Mouse (Mus musculus) bone marrow, adult 2 months (tissue): ENCODE results near the gene Cspg4. TPM values are rescaled to one million over a fixed set of nuclear protein-coding genes. Genes with fewer than 3 reads are reported as not detected.

ENCODE experiments used
- H3K27ac ChIP-seq: fragments of 200-500 bp; 2 replicates; pipeline ENCODE4 v1.5.1; 2012; ENCODE audit warnings: low read depth, mild to moderate bottlenecking, control low read depth, inconsistent platforms, low read length; ENCODE audit not compliant: control insufficient read depth, poor library complexity, insufficient read depth
- H3K4me1 ChIP-seq: fragments of 200-500 bp; 2 replicates; pipeline ENCODE4 v1.6.1; 2011; ENCODE audit warnings: low read length; ENCODE audit not compliant: control insufficient read depth, insufficient read depth
- H3K4me3 ChIP-seq: fragments of 200-500 bp; replicated peaks from 2 replicates; pipeline ENCODE3; 2011; ENCODE audit warnings: mild to moderate bottlenecking, low read depth, low read length, control low read depth; ENCODE audit not compliant: control insufficient read depth
- CTCF ChIP-seq: fragments of 200-500 bp; IDR thresholded peaks from 2 replicates; pipeline ENCODE4 v1.5.1; 2011; ENCODE audit warnings: low read length, control low read depth; ENCODE audit not compliant: control insufficient read depth, insufficient read depth
- POLR2A ChIP-seq: fragments of 200-500 bp; IDR thresholded peaks from 2 replicates; pipeline ENCODE4 v1.6.1; 2011; ENCODE audit warnings: low read depth, mild to moderate bottlenecking, control low read depth, low read length, borderline replicate concordance; ENCODE audit not compliant: control insufficient read depth
- WGBS: fragments of 180-500 bp; shearing (Covaris S2); methylation state at CpG from one replicate; pipeline ENCODE4 v1.1.7; 2018; 5-methylcytosine and 5-hydroxymethylcytosine counted together
- polyA plus RNA-seq: library from polyadenylated mRNA; stranded (reverse); fragments of >200 nt; gene quantifications from 2 replicates; pipeline ENCODE4 v1.2.4, GENCODE M21; 2011; ENCODE audit warnings: low replicate concordance; ENCODE audit not compliant: missing spikeins, insufficient read depth, insufficient read length

Cspg4 gene
- polyA plus RNA-seq, 1 experiment, result 1.4 TPM

GRCm38 (mm10) chr9:56851778-56852177, 13.1 kb upstream of the Cspg4 start:
- Histone ChIP-seq H3K4me1 (no peaks in the 10 kb centered on the region; the same call in 1 of the 2 replicates), H3K4me3 (no peak overlapping the region), H3K27ac (no peak overlapping the region)
- 40% methylated on average over 11 of the region's 11 CpGs for WGBS
- TF ChIP-seq POLR2A (no peak), CTCF (no peak)

GRCm38 (mm10) chr9:56857463-56857862, 7.4 kb upstream of the Cspg4 start:
- Histone ChIP-seq H3K27ac (no peak overlapping the region), H3K4me1 (no peaks in the 10 kb centered on the region), H3K4me3 (no peak overlapping the region)
- 65% methylated on average over 3 of the region's 3 CpGs for WGBS
- no peak for TF ChIP-seq CTCF
- TF ChIP-seq POLR2A, result no peak

- 71% methylated on average over 3 of the region's 3 CpGs for WGBS
- no peak overlapping the region for H3K4me3 ChIP-seq
- H3K4me1 ChIP-seq, result no peaks in the 10 kb centered on the region
- H3K27ac ChIP-seq, result no peak overlapping the region; the same call in 1 of the 2 replicates
- TF ChIP-seq POLR2A, result no peak
- TF ChIP-seq CTCF, result no peak
These were observed 4.8 kb upstream of the Cspg4 start for GRCm38 (mm10) chr9:56860035-56860434.

GRCm38 (mm10) chr9:56860486-56861269, 4.2 kb upstream of the Cspg4 start:
- H3K27ac ChIP-seq, result no peak overlapping the region
- no peaks in the 10 kb centered on the region for H3K4me1 ChIP-seq
- WGBS, result 62% methylated on average over 15 of the region's 15 CpGs
- no peak for TF ChIP-seq POLR2A
- no peak for TF ChIP-seq CTCF
- no peak overlapping the region for H3K4me3 ChIP-seq

- H3K4me1 ChIP-seq, result no peaks in the 10 kb centered on the region
- WGBS, result 47% methylated on average over 2 of the region's 2 CpGs
- no peak overlapping the region for H3K27ac ChIP-seq
- no peak overlapping the region for H3K4me3 ChIP-seq
- TF ChIP-seq CTCF, result no peak
- no peak for TF ChIP-seq POLR2A
These were observed 2.0 kb upstream of the Cspg4 start for GRCm38 (mm10) chr9:56862863-56863262.

GRCm38 (mm10) chr9:56864216-56864729, 560 bp upstream of the Cspg4 start, which contains the start of gene Odf3l1:
Gene Odf3l1, minus strand, starts transcription at chr9:56864679.
- Histone ChIP-seq H3K4me3 (no peak within 1 kb of the TSS), H3K27ac (no peak within 1 kb of the TSS), H3K4me1 (no peaks in the 10 kb centered on the region)
- TF ChIP-seq CTCF (no peak), POLR2A (no peak)
- 29% methylated on average over 3 of the region's 3 CpGs for WGBS

GRCm38 (mm10) chr9:56865673-56866400, 1.0 kb downstream of the Cspg4 start:
- Histone ChIP-seq H3K4me1 (no peaks in the 10 kb centered on the region), H3K27ac (no peak overlapping the region), H3K4me3 (no peak overlapping the region)
- 64% methylated on average over 11 of the region's 11 CpGs for WGBS
- TF ChIP-seq POLR2A (no peak), CTCF (no peak)

GRCm38 (mm10) chr9:56866430-56866829, 1.6 kb downstream of the Cspg4 start:
- no peak overlapping the region for H3K27ac ChIP-seq
- TF ChIP-seq CTCF (no peak), POLR2A (no peak)
- no peaks in the 10 kb centered on the region for H3K4me1 ChIP-seq
- WGBS, result 75% methylated on average over 5 of the region's 5 CpGs
- H3K4me3 ChIP-seq, result no peak overlapping the region

- TF ChIP-seq CTCF, result no peak
- TF ChIP-seq POLR2A, result no peak
- WGBS, result 42% methylated on average over 6 of the region's 6 CpGs
- Histone ChIP-seq H3K27ac (no peak overlapping the region), H3K4me1 (no peaks in the 10 kb centered on the region), H3K4me3 (no peak overlapping the region)
These were observed 3.5 kb downstream of the Cspg4 start for GRCm38 (mm10) chr9:56868292-56868691.
